Mouse (Mus musculus) neural tube, embryonic 15.5 days (tissue): ENCODE results near the gene Ftsj1. TPM values are rescaled to one million over a fixed set of nuclear protein-coding genes. Genes with fewer than 3 reads are reported as not detected.

ENCODE experiments used
- ATAC-seq: fragments of 200-750 bp; cut with Nextera tagmentation; 2 replicates; pipeline ENCODE4 v1.8.0; 2017; ENCODE audit warnings: mild to moderate bottlenecking, moderate TSS enrichment, moderate library complexity; ENCODE audit not compliant: low FRiP score
- H3K27ac ChIP-seq: fragments of 300-500 bp; sonication (generic); replicated peaks from 2 replicates; pipeline ENCODE4 v1.5.1; 2015; ENCODE audit warnings: mild to moderate bottlenecking, inconsistent platforms
- H3K27me3 ChIP-seq: fragments of 300-500 bp; sonication (generic); replicated peaks from 2 replicates; pipeline ENCODE4 v1.6.1; 2015; ENCODE audit warnings: inconsistent platforms
- H3K36me3 ChIP-seq: fragments of 300-500 bp; sonication (generic); 2 replicates; pipeline ENCODE4 v1.6.1; 2015; ENCODE audit warnings: inconsistent platforms
- H3K4me1 ChIP-seq: fragments of 300-500 bp; sonication (generic); 2 replicates; pipeline ENCODE4 v1.6.1; 2015; ENCODE audit warnings: inconsistent platforms
- H3K4me2 ChIP-seq: fragments of 300-500 bp; sonication (generic); 2 replicates; pipeline ENCODE4 v1.6.1; 2015; ENCODE audit warnings: inconsistent platforms, mild to moderate bottlenecking, moderate library complexity
- H3K4me3 ChIP-seq: fragments of 300-500 bp; sonication (generic); replicated peaks from 2 replicates; pipeline ENCODE4 v1.5.1; 2015; ENCODE audit warnings: mild to moderate bottlenecking, inconsistent platforms
- H3K9ac ChIP-seq: fragments of 300-500 bp; sonication (generic); replicated peaks from 2 replicates; pipeline ENCODE4 v1.6.1; 2015; ENCODE audit warnings: mild to moderate bottlenecking, inconsistent platforms
- H3K9me3 ChIP-seq: fragments of 300-500 bp; sonication (generic); replicated peaks from 2 replicates; pipeline ENCODE4 v1.6.1; 2016; ENCODE audit warnings: inconsistent platforms
- WGBS: fragments of 180-500 bp; shearing (Covaris S2); methylation state at CpG from one replicate; pipeline ENCODE4 v1.1.7; 2015; ENCODE audit warnings: mixed read lengths; 5-methylcytosine and 5-hydroxymethylcytosine counted together
- polyA plus RNA-seq: library from polyadenylated mRNA; unstranded; fragments of >200 nt; fragmentation: Nextera tagmentation; extraction: Ambion mirVana; gene quantifications from 2 replicates; pipeline ENCODE4 v1.2.1, GENCODE M21; 2015

Gene Ftsj1
- polyA plus RNA-seq = 44.7 and 47.1 TPM in 2 replicates

DNA sequence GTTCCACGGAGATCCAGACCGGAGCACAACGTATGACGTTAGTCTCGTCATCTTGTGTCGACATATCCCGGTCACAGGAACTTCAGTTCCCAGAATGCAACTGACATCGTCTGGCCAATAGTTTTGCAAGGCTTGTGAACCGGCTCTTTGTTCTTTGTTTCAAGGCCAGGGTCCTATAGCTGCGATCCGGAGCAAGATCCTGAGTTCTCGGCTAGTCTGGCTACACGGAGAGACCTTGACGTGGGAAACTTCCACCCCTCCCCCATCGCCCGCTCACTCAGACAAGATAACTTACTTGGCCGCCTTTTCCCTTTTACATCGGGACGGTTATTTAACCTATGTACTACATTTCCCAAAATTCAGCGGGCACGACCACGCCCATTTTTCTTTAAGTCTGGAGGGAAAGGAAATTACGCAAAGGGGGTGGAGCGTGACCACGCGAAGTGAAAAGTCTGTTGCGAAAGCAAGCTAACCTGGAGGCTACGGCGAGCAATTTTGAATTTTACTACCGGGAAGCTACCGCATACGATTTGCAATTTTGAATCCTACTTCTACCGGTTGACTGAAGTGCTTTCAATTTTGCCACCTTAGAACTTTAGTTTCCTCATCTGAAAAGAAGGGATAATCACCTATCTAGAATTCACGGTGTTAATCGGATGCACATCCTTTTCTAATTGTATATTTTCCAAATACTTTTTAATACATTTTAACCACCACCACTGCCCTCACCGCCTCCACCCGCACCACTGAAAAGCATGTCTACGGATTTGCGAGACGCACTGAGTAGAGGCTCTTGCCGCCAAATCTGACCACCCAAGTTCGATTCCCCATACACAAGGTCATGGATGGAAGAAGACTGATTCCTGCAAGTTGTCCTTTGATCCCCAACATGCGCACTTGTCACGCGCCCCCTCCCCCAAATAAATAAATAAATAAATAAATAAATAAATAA, at the start of gene Ftsj1:
Gene Ftsj1 (minus strand): TSS at position 73 of the 952 bp plus-strand sequence.
- no peaks in the 10 kb centered on the region for H3K9me3 ChIP-seq
- peaks cover 8% of the 10 kb centered on the region for H3K4me1 ChIP-seq
- H3K36me3 ChIP-seq = no peaks in the 10 kb centered on the region
- peak within 1 kb of the TSS; percentile 85 for H3K27ac ChIP-seq
- H3K4me3 ChIP-seq = peak within 1 kb of the TSS; percentile 53
- peak within 1 kb of the TSS; percentile 62 for H3K9ac ChIP-seq
- ATAC-seq = peak; percentile 95
- no peaks in the 10 kb centered on the region for H3K27me3 ChIP-seq
- peak within 1 kb of the TSS; percentile 60 for H3K4me2 ChIP-seq
- 19% methylated on average over 45 of the region's 45 CpGs for WGBS

DNA sequence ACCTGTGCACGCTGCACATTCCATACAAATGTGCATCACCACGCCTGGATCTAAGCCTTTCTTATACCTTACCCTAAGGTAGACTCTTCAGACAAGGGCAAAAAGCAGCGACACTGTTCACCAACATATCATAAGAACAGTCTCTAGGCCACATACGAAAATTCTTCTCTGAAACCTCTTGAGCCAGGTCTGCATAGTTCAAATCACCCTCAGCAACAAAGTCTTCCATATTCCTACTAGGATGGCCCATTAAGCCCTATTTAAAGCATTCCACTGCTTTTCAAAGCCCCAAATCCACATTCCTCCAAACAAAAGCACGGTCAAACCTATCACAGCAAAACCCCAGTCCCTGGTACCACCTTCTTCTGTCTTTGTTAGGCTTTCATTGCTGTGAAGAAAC, 36.4 kb upstream of the Ftsj1 start:
- WGBS = 78% methylated on average over 5 of the region's 5 CpGs

DNA sequence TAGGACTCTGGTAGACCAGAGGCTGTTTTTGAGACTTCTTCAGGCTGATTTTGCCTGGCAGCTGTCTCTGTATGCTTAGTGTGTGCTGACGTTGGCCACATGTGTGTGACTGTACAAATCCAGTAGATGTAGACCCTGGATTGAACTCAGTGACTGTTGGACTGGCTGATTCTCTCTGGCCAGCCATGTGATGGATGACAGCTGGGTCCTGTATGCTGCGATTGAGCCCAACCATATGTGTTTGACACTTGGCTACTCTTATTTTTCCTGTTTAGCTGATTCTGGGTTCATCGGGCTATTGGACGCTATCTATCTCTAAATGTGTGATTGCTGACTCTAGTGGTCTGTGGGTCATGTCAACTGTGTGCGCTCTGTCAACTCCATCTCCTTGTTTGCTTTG, 21.9 kb upstream of the Ftsj1 start:
- Histone ChIP-seq H3K9me3 (no peaks in the 10 kb centered on the region; the same call in 1 of the 2 replicates), H3K36me3 (no peaks in the 10 kb centered on the region), H3K27ac (no peak overlapping the region), H3K4me3 (no peak overlapping the region), H3K4me2 (no peak overlapping the region), H3K27me3 (no peaks in the 10 kb centered on the region), H3K9ac (no peak overlapping the region), H3K4me1 (no peaks in the 10 kb centered on the region)
- no peak for ATAC-seq
- WGBS = 93% methylated on average over 5 of the region's 5 CpGs

More for the DNA sequence above, 36.4 kb upstream of the Ftsj1 start:
- Histone ChIP-seq H3K4me1 (no peaks in the 10 kb centered on the region), H3K4me3 (no peak overlapping the region), H3K4me2 (no peak overlapping the region), H3K9ac (no peak overlapping the region), H3K27ac (no peak overlapping the region), H3K9me3 (no peaks in the 10 kb centered on the region), H3K27me3 (no peaks in the 10 kb centered on the region), H3K36me3 (no peaks in the 10 kb centered on the region)
- no peak for ATAC-seq

DNA sequence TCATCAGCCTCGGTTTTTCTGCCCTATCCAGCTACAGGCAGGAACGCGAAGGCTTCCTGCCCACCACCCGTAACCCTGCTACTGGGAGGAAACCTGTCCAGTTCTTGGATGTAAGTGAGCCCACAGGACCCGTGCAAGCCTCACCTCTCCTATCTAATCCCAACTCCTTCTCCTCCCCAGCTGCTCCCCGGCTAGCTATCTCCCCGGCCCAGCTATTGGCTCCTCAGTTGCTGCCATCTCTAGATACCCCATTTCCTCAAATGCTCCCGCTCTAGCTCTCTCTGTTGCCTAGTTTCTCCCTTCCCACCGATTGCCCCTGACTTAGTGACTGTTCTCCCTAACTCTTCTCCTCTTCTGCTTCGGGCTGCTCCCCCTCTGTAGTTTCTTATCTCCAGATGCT, 19.8 kb upstream of the Ftsj1 start:
- no peaks in the 10 kb centered on the region for H3K27me3 ChIP-seq
- 42% methylated on average over 10 of the region's 10 CpGs for WGBS
- no peak overlapping the region for H3K27ac ChIP-seq
- H3K4me3 ChIP-seq = 0 out of 2 replicates have a peak overlapping the region, but pooled peaks have one; percentile 2
- no peaks in the 10 kb centered on the region for H3K9me3 ChIP-seq
- no peaks in the 10 kb centered on the region for H3K36me3 ChIP-seq
- H3K4me2 ChIP-seq = peak overlapping the region; percentile 19; the same call in 1 of the 2 replicates
- no peak for ATAC-seq
- H3K4me1 ChIP-seq = no peaks in the 10 kb centered on the region
- H3K9ac ChIP-seq = no peak overlapping the region

DNA sequence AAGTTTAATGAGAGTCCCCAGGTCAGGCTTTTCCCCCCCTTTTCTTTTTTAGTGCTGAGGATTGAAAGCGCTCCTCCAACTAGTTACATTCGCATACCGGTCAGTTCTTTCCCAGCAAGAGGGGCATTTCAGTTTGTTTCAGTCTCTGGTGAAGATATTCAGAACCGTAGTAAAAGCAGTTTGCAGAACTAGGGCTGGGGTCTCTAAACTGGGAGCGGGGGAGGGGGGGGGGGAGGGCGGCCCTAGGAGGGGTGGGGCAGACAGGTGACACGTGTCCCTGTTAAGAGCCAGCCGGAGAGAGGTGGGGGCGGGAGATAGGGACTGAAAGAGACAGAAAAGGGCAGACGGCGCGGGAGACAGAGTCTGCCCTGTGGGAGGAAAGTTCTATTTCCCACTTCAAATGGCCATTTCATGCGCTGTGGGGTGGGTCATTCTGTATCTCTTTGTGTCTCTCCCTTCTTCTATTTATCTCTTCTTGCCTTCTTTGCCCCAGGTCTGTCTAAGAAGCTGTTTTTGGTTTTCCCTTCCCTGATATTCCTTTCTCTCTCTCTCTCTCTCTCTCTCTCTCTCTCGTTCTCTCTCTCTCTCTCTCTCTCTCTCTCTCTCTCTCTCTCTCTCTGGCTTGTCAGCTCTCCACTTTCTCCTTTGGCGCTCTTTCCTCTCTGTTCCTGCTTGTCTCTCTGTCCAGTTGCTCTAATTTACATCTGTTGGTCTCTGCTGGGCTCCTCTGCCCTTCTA, 19.0 kb upstream of the Ftsj1 start, which contains the start of gene Slc38a5:
Gene Slc38a5 (plus strand): TSS at position 51 of the 738 bp plus-strand sequence.
- H3K9me3 ChIP-seq = no peaks in the 10 kb centered on the region
- no peaks in the 10 kb centered on the region for H3K4me1 ChIP-seq
- H3K4me3 ChIP-seq = 0 out of 2 replicates have a peak within 1 kb of the TSS, but pooled peaks have one; percentile 2
- 30% methylated on average over 8 of the region's 15 CpGs for WGBS
- H3K27ac ChIP-seq = no peak within 1 kb of the TSS
- H3K9ac ChIP-seq = no peak within 1 kb of the TSS
- H3K36me3 ChIP-seq = no peaks in the 10 kb centered on the region
- peak within 1 kb of the TSS; percentile 41 for H3K4me2 ChIP-seq
- no peaks in the 10 kb centered on the region for H3K27me3 ChIP-seq
- no peak for ATAC-seq

DNA sequence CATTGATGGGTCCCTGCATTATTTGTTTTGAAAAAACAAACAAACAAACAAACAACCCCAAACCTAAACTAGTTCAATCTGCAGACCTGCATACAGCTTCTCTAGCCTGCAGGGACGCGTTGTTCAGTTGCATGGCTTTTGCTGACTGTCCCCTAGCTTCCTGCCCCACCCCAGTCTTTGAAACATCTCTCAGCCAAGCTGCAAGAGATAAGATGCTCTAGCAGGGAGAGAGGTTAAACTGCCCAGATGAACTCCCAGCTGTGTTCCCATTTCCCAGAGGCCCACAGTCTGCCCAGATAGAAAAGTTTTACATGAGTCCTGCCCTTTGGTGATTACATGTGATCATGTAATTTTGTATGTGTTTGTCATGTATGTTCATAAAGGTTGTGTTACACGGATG, 12.0 kb upstream of the Ftsj1 start:
- Histone ChIP-seq H3K9ac (no peak overlapping the region), H3K4me2 (no peak overlapping the region), H3K4me3 (no peak overlapping the region), H3K9me3 (no peaks in the 10 kb centered on the region), H3K27ac (no peak overlapping the region), H3K27me3 (no peaks in the 10 kb centered on the region), H3K36me3 (no peaks in the 10 kb centered on the region), H3K4me1 (no peaks in the 10 kb centered on the region)
- no peak for ATAC-seq
- 84% methylated on average over 3 of the region's 3 CpGs for WGBS

DNA sequence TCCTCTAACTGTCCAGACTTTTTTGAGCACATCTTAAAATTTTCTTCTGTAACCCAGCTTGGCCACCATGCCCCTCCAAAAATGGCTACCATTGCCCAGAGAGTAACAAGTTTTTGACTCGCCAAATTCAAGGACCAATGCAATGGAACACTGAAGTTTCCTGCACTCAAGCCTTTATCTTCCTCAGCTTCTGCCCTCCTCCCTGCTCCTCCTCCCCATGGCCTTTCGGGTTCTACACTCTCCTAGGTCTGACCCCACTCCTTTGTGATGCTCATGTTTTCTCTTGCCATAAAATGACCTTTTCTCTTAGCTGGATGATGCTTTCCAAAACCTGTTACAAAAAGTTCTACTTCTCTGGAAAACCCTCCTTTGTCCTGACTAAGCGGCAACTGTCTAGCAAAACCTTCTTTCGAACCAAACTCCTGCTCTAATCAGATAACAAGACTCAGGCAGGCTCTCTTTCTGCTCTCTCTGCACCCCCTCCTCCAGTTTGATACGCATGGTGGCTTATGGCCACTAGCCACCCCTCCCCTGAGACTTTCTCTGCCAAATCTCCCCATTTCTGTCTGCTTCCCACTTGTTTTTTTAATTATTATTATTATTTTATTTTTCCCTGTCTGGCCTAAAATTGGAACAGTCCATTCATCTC, 11.1 kb upstream of the Ftsj1 start:
- ATAC-seq = no peak
- WGBS = 77% methylated on average over 5 of the region's 5 CpGs
- no peaks in the 10 kb centered on the region for H3K27me3 ChIP-seq

DNA sequence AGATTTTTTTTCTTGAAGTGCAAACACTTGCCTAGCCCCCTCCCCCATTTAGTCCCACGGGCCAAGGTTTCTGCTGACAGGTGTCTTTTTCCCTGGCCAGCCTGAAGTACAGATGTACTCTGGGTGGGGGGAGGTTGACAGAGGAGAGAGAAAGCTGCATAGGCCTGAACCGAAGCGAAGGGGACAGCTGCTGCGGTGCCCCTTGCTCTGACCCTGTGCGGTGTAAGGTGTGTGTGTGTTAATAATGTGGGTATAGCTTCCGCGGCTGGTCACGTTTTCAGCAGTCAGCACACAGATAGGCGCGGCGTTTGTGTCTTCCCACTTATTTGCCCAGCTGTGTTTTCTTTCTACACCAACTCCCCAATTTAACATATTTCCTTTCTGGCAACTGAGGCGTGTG, 7.3 kb upstream of the Ftsj1 start:
- Histone ChIP-seq H3K4me2 (no peak overlapping the region), H3K9ac (no peak overlapping the region), H3K4me3 (no peak overlapping the region), H3K9me3 (no peaks in the 10 kb centered on the region), H3K4me1 (no peaks in the 10 kb centered on the region), H3K36me3 (no peaks in the 10 kb centered on the region), H3K27ac (no peak overlapping the region), H3K27me3 (no peaks in the 10 kb centered on the region)
- ATAC-seq = no peak
- 83% methylated on average over 12 of the region's 12 CpGs for WGBS

More for the DNA sequence above, 11.1 kb upstream of the Ftsj1 start:
- H3K4me1 ChIP-seq = no peaks in the 10 kb centered on the region
- no peaks in the 10 kb centered on the region for H3K36me3 ChIP-seq
- no peak overlapping the region for H3K27ac ChIP-seq
- no peak overlapping the region for H3K9ac ChIP-seq
- no peaks in the 10 kb centered on the region for H3K9me3 ChIP-seq
- H3K4me3 ChIP-seq = no peak overlapping the region
- H3K4me2 ChIP-seq = no peak overlapping the region

DNA sequence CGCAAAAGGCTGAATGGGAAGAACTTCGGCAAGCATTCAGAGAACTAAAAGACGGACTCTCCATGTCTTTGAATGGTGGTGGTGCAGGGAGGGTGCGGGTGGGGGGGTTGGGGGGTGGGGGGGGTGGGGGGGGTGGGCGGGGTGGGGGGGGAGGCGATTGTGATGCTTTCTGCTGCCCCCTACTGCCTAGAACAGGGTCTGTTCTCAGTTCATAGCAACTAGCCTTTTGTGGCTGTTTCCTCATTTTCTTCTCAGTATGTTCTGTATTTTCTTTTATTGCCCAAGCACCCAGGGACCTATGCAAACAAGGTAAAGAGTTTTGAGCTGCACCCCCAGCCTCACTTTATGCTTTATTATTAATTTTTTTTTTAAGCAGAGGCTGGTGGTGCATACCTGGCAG, 3.6 kb upstream of the Ftsj1 start:
- Histone ChIP-seq H3K27me3 (no peaks in the 10 kb centered on the region), H3K4me3 (no peak overlapping the region), H3K9ac (no peak overlapping the region), H3K9me3 (no peaks in the 10 kb centered on the region), H3K4me1 (peaks cover 8% of the 10 kb centered on the region), H3K36me3 (no peaks in the 10 kb centered on the region), H3K27ac (no peak overlapping the region), H3K4me2 (no peak overlapping the region)
- ATAC-seq = no peak
- WGBS = 25% methylated on average over 3 of the region's 6 CpGs

DNA sequence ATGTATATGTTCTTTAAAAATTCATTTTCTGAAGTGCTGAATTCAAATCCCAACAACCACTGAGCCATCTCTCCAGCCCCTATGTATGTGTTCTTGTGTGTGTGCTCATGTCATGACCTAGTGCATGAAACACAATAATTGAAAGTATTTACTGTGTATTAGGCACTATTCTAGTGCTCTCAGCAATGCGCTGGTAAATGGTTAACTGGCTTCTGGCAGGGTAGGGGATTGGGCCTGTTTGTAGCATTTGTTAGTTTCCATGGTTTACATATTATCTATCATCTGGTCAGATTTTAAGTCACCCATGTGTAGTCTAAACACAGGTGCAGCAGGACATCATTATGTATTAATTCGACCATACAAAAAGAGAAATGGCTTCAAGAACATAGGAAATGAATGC, 1.5 kb upstream of the Ftsj1 start:
- Histone ChIP-seq H3K4me2 (no peak overlapping the region), H3K9me3 (no peaks in the 10 kb centered on the region), H3K36me3 (no peaks in the 10 kb centered on the region), H3K4me3 (no peak overlapping the region), H3K4me1 (peaks cover 8% of the 10 kb centered on the region), H3K9ac (no peak overlapping the region), H3K27me3 (no peaks in the 10 kb centered on the region), H3K27ac (no peak overlapping the region)
- no peak for ATAC-seq
- WGBS = 76% methylated on average over 2 of the region's 2 CpGs

DNA sequence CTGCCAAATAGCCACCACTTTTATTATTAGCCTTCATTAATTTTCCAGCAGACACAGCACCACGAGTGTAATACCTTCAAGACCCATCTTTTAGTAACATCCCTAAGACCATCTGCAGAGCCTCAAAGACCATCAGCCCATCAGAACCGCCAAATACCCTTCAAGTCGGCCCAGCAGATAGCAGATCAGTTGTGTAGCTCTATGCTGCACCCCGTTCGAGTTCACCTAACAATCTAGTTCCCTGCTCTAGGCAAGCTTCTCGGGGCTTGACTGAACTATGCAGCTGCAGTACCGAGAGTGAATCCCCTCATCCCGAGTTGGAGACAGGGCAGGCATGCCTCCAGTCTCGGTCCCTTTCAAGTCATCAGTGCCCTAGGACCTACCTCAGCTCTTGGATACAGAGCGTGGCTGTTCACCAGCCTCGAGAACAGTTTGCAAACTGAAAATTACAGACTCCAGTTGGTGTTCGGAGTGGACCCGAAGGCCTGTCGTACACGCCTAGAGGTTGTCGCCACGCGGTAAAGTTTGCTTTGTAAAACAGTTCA, 345 bp downstream of the Ftsj1 start:
- H3K36me3 ChIP-seq = no peaks in the 10 kb centered on the region
- peaks cover 8% of the 10 kb centered on the region for H3K4me1 ChIP-seq
- no peak overlapping the region for H3K27ac ChIP-seq
- H3K27me3 ChIP-seq = no peaks in the 10 kb centered on the region
- peak overlapping the region; percentile 53 for H3K4me3 ChIP-seq
- no peaks in the 10 kb centered on the region for H3K9me3 ChIP-seq
- H3K4me2 ChIP-seq = peak overlapping the region; percentile 60
- WGBS = 23% methylated on average over 18 of the region's 18 CpGs
- peak overlapping the region; percentile 62 for H3K9ac ChIP-seq
- ATAC-seq = peak; percentile 55
